Mouse (Mus musculus): ENCODE measurements around the gene Foxo3. TPM values are rescaled to one million over a fixed set of nuclear protein-coding genes. Genes with fewer than 3 reads are reported as not detected.

Foxo3 gene
- total and polyA plus RNA-seq, 3 experiments = 9.2 to 18.2 (median 12.6) TPM

DNA sequence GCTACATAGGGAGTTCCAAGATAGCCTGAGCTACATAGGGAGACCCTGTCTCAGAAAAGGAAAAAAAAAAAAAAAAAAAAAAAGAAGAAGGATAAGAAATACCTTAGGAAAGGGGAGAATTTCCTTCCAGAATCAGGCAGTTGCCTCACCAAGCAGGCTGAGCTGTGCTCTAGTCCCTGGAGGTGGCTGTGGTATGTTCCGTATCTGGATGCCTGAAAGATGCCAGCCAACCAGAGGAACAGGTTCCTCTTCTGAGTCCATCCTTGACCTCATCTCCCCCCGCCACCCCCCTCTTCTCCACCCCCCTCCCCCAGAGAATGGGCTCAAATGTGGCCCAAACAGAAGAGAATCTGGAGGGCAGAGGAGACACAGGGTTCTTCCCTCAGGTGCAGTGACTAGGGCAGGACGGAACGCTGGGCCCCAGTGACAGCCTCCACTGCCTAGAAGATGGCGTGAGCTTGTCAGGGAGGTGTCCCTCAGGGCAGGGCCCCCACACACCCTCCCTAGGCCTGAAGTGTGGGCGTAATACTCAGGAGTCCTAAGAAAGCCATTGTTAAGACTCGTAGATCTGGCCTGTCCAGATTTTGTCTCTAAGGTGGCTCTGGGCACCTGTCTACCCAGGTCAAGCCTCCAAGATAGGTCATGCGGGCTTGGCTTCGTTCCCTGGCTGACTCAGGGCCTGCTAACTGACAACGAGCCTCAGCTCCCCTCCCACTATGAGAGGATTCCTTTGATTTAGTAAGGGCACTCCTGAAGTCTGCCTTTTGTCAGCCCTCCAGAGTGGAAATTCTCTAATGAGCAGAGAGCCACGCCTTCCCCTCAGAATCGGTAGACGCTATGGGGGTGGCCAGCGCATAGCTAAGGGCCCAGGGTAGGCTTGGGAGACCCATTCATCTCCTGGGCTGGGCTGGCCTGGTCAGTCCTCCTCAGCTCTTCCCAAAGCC is 141.5 kb downstream of the Foxo3 start:
- H3K4me2 ChIP-seq (ENCODE audit: insufficient read depth, low read depth, poor library complexity, severe bottlenecking) = no peak overlapping the region
- H3K36me3 ChIP-seq (replicated peaks in 1 of 2; ENCODE audit: control insufficient read depth in 1 of 2, insufficient read depth in 1 of 2, low read length in 1 of 2) = no peaks in the 10 kb centered on the region
- H3K9me3 ChIP-seq (replicated peaks; ENCODE audit: low read length) = no peaks in the 10 kb centered on the region
- in situ Hi-C loops (cut with MboI; ENCODE audit: low pct_ligation_motif_present, low pct_unique_long_range_greater_than_20kb, low sequenced_read_pairs) = no loop called here
- TF ChIP-seq RCOR1 (conservative IDR thresholded peaks at IDR 0.05; ENCODE audit: low read depth, low read length) = no peak
- no peak for TF ChIP-seq MAZ (IDR thresholded peaks at IDR 0.05; ENCODE audit: low read depth, low read length)
- no peak for TF ChIP-seq POLR2AphosphoS2 (IDR thresholded peaks at IDR 0.05; ENCODE audit: low read depth, low read length)
- no peak for TF ChIP-seq BHLHE40 (IDR thresholded peaks at IDR 0.05; ENCODE audit: low read depth, low read length)
- no peak for TF ChIP-seq MEF2A (IDR thresholded peaks at IDR 0.05; ENCODE audit: borderline replicate concordance, low read depth, low read length)
- no peak for TF ChIP-seq EP300 (IDR thresholded peaks at IDR 0.05; ENCODE audit: low read length)
- TF ChIP-seq SIN3A (IDR thresholded peaks at IDR 0.05; ENCODE audit: low read length) = no peak
- TF ChIP-seq GABPA (IDR thresholded peaks at IDR 0.05; ENCODE audit: insufficient replicate concordance, low read depth, low read length) = no peak
- TF ChIP-seq MXI1 (IDR thresholded peaks at IDR 0.05; ENCODE audit: low read depth, low read length) = no peak
- no peak for TF ChIP-seq JUND (conservative IDR thresholded peaks at IDR 0.05; ENCODE audit: low read depth, low read length)
- no peak overlapping the region for H3K9ac ChIP-seq (ENCODE audit: insufficient read depth, low read depth)
- peaks cover 0 to 6% of the 10 kb centered on the region in 2 experiments; a peak in 2 of 4 replicates for H3K4me1 ChIP-seq (ENCODE audit: control insufficient read depth in 1 of 2, insufficient read depth in 2 of 2)
- H3K4me3 ChIP-seq (replicated peaks in 1 of 3; ENCODE audit: low read depth in 2 of 3, low read length in 2 of 3, poor library complexity in 1 of 3) = no peak overlapping the region
- no peak for DNase-seq (ENCODE audit: extremely low read depth)
- no peak overlapping the region for H3K27ac ChIP-seq (ENCODE audit: insufficient read depth, low read depth)
- dilution Hi-C loops (cut with MboI; ENCODE audit: extremely low pct_ligation_motif_present, extremely low pct_unique_long_range_greater_than_20kb, low sequenced_read_pairs) = no loop called here
- H3K27me3 ChIP-seq (replicated peaks) = no peaks in the 10 kb centered on the region
- H3K79me2 ChIP-seq (replicated peaks; ENCODE audit: control insufficient read depth, extremely low read depth, insufficient read depth, poor library complexity, severe bottlenecking) = no peaks in the 10 kb centered on the region

Other genes with a start within 250 kb of the Foxo3 start
- 4.6 and 6.9 TPM in 2 replicates for gene Afg1l, start 201.8 kb upstream of the Foxo3 start, total RNA-seq (2012; rRNA removed)
- gene Afg1l, start 201.8 kb upstream of the Foxo3 start, total RNA-seq (2014; rRNA removed) = 3.5 and 4.5 TPM in 2 replicates
- 3.1 TPM in 2 replicates for gene Afg1l, start 201.8 kb upstream of the Foxo3 start, polyA plus RNA-seq (2012; ENCODE audit: insufficient read length, low read depth)
- 65.5 and 67.2 TPM in 2 replicates for gene Snx3, start 225.3 kb upstream of the Foxo3 start, total RNA-seq (2012; rRNA removed)
- gene Snx3, start 225.3 kb upstream of the Foxo3 start, total RNA-seq (2014; rRNA removed) = 103 and 115 TPM in 2 replicates
- gene Snx3, start 225.3 kb upstream of the Foxo3 start, polyA plus RNA-seq (2012; ENCODE audit: insufficient read length, low read depth) = 165 and 187 TPM in 2 replicates